Mouse (Mus musculus) spleen, postnatal 10 days (tissue): ENCODE data around the gene Olfr668.
"Not testable (repeated sequence)": the region's sequence is repeated elsewhere in the genome, so short reads cannot be mapped to it uniquely, and the experiment has no call there.

Source experiments
- DNase-seq, 2 experiments: peaks; one replicate each; pipeline ENCODE4 v3.0.0; 2021 to 2022; ENCODE audit warnings: low spot score in 2 of 2

Olfr668 gene

DNA sequence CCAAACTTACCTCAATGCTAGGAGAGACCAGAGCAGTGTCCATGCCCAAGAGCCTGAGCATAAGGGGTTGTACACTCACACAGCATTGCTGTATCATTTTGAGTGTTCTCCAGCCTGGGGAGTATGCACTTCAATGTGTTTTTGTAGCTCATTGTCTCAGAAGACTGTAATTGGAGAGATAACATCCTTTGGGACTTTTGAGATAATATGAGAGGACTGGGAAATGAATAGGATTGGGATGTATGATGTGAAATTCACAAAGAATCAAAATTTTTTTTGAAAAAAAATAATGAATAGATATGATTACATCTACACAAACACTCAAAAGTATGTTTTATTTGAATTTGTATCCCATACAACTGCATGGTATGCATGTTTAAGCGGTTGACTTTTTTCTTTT is at the start of gene Olfr668:
Olfr668 (minus strand) TSS at position 101 of the 400 bp plus-strand sequence.
- no peak for DNase-seq

DNA sequence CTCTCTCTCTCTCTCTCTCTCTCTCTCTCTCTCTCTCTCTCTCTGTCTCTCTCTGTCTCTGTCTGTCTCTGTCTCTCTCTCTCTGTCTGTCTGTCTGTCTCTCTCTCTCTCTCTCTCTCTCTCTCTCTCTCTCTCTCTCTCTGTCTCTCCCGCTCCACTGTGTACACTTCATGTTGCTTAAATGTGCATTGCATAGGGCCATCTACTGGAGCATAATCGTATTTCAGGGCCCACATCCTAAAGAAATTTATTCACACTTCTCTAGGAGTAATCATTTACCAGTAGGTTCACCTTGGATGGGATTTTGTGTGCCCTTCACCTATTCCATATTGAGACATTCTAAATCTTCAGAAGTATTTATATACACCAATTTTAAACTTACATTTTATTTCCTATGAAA is 44.6 kb upstream of the Olfr668 start:
- DNase-seq: not testable (repeated sequence)

DNA sequence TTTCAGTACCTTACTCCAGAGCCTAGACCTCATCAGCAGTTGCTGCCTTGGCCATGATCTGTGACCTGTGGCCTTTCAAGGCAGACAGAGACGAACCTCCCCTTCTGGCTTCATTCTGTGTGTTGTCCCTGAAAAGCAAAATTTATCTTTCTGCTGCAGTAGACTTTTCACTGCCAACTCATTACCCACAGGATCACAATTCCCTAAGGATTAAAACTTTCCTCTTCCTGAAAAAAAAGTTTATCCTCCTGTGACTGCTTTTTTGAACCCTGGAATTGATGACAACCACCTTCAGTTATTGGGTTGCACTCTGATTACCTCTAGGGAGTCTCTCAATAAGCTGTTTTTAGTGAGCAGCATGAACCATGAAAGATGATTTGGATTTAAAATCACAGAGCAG is 34.7 kb upstream of the Olfr668 start, which contains the start of gene Olfr670:
Olfr670 (minus strand) TSS at position 101 of the 400 bp plus-strand sequence.
- no peak for DNase-seq

DNA sequence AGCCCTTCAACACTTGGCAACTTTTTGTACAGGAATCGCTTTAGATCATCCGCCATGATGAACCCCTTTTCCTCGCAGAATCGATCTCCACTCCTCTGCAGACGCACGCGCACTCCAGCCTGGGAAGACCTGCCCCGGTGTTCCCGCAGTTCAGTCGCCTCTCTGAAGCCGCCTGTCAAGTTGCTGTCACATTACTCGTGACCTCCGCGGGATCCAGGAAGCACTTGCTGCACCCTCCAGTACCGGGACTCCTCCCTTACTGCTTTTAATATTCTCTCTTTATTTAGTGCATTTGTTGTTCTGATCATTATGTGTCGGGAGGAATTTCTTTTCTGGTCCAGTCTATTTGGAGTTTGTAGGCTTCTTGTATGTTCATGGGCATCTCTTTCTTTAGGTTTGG is 22.4 kb upstream of the Olfr668 start:
- DNase-seq: not testable (repeated sequence)

DNA sequence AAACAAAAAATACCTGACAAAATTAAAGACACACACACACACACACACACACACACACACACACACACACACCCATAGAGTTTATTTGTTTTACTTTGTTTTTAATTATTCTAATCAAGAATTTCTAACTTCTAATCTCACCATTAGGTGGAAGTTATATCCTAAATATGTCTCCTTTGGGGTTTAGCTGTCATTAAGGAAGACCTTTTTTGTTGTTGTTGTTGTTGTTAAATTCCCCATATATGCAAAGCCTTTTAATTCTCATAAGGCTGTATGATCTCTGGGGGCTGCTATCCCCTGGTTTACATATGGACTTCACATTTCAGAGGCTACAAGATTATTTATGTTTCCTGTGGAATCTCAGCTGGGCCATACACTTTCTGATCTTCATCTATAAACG is 6.1 kb upstream of the Olfr668 start, which contains the start of gene Olfr669:
Olfr669 (plus strand) TSS at position 301 of the 400 bp plus-strand sequence.
- DNase-seq: no peak

DNA sequence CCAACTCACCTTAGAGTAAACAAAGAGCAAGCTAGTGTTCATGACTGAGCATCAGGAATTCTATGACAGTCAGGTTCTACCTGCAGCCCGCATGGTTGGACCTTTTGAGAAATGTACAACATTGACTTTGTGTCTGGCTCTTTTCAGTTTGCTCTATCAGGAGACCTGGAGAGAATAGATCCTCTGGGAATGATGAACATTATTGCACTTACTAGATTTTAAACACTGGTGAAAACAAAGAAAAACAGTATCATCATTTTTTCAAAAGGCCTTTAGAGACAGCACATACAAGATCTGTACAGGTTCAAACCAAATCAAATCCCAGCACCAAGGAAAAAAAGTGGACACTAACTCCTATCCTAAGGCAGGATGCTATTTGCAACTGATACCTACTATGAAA is 6.5 kb downstream of the Olfr668 start, which contains the start of gene Olfr667:
Olfr667 (minus strand) TSS at position 101 of the 400 bp plus-strand sequence.
- no peak for DNase-seq

DNA sequence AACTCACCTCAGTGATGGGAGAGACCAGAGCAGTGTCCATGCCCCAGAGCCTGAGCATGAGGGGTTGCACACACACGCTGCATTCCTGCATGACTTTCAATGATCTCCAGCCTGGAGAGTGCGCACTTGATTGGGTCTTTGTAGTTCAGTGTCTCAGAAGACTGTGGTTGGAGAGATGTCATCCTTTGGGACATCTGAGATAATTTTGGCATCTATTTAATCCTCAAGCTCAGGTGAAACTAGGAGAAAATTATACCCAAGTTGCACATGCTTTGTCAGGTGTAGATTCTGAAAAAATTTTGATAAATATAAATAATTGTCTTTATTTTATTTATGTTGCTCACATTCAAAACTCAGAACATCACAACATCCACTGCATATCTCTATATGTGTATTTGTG is 32.0 kb downstream of the Olfr668 start, which contains the start of gene Olfr666:
Olfr666 (minus strand) TSS at position 101 of the 400 bp plus-strand sequence.
- DNase-seq: no peak

DNA sequence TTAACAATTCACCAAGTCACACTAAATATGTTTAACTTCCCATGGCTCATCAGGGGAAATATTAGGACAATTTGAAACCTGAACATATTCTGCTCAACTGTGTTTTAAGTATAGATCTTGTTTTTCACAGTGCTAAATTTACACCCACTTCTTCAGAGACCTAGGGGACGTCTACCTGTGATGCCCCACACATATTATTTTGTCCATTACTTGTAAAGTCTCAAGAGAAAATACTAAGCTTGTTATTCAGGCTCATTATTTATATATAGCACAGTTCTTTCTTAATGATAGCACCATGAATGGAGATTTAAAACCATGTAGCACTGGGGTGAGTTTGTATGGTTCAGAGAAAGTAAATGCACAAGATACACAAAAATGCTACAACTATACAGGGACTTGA is 50.1 kb downstream of the Olfr668 start, which contains the start of gene Olfr665:
Olfr665 (plus strand) TSS at position 301 of the 400 bp plus-strand sequence.
- no peak for DNase-seq
